Mouse (Mus musculus) cerebellum, postnatal 36 days (tissue): ENCODE results near the gene Ano1.

Source experiments
- DNase-seq, 2 experiments: peaks; one replicate each; pipeline ENCODE4 v3.0.0; 2021 to 2022; ENCODE audit warnings: mixed read lengths in 2 of 2

Ano1 gene

DNA sequence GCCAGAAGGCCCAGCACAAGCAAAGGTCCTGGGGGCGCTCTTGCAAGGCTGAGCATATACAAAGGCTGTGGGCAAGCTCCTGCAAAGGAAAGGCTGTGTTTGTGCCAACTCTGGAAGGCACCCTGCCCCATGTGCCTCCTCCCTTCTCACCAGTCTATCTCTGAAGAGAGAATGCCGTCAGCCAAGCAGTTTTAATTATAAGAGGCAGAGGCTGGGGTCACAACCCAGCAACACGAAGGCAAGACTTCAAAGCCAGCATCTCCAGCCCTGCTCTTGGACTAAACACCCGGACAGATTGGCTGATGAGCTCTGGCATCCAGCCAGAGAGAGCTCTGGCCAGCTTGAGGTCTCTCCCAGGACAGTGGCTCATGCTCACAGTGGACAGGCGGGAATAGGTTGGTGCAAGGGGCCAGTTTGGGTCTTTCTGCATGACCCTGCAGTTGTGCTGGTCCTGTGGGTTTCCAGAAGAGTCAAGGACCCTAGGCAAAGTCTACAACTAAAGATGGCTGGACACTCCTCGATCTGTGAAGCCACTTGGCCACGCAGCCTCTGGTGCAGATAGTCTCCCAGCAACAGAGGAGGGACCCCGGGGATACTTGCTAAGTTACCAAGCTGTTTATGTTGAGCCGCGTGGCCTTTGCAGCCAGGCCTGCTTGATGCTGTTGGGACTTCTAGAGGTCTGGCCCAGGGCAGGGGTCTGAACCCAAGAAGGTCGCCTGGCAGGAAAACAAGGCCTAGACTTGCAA is 12.9 kb upstream of the Ano1 start:
- DNase-seq: peak; percentile 78

DNA sequence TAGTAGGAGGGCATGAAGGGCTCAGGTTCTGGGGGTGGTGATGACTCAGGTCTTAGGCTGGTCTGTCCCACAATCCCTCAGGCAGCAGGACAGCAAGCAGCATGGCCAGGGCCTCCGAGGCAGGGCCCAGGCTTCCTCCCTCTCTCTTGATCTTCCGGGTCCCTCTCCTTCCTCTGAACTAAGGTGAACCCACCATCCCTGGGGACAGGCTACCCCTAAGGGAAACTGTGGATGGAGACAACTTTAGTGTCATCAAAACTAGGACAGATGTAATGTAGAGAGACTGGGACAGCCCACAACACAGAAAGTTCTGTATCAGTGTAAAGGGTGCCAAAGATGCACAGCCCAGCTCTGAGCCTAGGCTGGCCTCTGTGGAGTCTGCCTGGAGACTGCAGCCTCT is 12.2 kb upstream of the Ano1 start:
- DNase-seq: no peak

DNA sequence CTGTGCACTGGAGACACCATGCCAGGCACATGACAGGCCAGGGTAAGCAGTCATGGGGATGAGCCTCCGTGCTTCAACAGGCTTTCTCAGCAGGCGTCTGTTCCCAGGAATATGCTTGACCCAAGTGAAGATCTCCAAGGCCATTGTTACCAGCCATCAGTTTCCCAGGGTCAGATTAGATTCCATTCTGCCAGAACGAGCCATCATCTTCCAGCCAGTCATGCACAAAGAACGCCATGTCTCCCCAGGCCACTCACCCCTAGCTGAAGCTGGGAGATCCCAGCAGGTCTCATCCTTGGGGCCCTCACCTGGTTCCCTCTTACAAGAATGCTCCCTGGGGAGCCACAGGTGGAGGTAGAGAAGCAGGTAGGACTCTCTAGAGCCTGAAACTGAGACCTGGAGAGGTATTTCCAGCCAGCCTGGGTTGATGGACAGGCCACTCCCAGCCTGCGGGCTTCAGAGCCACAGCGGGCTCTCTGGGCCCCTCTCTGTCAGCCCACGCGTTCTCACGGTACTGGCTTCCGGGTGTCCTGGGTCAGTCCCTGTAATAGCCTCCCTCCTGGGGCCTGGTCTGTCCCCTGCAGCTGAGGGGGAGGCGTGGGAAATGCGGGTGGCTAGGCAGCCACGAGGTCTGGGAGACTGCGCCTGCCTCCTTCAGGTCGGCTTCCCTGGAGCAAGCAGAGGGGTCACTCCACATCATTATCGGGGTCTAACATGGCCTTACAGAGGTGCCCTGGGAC is 10.9 kb upstream of the Ano1 start:
- no peak for DNase-seq

DNA sequence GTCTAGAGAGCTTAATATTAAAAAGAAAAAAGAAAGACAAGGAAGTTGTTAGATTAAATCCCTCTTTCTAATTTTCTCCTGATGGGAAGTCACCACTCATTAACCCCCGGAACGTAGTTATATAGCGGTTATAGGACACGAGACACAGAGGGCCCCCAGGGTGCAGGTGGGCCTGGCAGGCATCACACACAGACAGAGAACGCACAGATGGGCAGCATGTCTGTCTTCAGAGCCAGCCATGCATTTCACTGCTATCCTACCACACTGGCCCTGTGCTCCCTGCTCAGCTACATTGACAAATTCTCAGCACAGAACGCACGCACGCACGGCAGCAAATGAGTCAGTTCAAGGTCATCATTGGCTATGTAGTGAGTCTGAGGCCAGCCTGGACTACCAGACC is 8.5 kb upstream of the Ano1 start:
- no peak for DNase-seq

DNA sequence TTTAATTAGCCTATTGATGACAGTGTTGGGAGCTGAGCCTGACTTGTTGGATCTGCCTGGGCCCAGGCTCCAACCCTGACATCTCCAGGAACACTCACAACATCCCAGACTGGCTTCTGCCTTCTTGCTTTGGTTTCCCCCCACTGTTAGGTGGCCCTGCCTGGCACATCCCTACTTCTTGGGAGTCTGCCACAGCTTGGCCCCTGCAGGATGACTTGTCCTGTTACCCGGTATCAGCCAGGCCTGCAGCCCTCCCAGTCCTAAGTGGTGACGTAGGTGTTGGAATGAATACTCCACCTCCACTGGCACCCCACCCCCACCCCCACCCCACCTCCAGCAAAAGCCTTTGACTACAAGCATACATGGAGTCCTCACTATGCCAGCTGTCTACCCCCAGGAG is 7.7 kb upstream of the Ano1 start:
- no peak for DNase-seq

DNA sequence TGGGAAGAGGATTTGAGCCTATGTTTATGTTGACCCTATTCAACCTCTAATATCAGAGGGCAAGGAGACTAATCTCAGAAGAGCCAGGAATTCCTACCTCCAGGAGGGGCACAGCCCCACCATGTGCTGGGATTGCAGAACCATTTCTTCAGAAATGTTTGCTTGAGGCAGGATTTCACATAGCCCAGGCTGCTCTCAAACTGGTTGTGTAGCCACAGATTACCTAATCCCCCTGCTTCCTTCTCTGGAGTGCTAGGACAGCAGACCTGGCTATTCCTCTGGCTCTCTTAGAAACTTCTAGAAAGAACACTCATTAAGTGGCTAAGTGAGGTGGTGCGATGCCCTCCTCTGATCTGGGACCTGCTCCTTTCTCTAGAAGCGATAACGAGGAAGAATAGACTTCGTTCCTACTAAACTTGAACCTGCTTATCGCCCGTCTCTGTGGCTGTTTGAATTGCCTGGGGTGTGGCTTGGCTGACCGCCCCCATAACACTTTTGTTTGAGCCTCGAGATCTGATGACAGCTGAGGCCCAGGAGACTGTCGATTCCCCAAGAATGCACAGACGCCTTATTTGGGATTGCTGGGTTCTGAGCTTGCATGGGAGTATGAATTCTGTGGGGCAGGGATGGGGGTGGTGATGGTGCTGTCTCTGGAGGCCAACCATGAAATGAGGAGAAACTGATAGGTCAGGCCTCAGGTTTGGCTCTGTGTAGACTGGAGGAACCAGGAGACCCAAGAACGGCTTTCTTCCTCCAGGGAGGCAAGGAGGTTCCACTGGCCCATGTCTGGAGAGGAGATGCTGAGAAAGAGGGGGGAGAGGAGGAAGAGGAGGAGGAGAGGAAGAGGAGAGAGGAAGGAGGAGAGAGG is 4.0 kb upstream of the Ano1 start:
- DNase-seq: no peak

DNA sequence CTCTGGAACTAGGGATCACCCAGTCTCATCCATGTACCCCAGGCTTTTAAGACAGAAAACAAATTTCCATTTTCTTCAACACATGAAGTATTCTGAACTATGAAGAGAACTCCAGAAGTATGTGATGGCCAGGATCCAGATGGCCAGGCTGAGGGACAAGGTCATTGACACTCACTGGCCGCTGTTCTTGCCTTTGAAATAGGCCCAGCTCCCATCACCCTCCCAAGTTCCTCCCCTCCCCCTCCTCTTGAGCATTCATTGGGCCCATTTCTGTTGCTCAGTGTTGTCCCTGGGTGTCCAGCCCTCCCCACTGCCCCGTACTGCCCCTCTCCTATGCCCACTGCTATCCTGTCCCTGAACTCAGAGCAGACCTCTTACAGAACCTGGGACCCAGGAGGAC is 2.9 kb upstream of the Ano1 start:
- DNase-seq: no peak

DNA sequence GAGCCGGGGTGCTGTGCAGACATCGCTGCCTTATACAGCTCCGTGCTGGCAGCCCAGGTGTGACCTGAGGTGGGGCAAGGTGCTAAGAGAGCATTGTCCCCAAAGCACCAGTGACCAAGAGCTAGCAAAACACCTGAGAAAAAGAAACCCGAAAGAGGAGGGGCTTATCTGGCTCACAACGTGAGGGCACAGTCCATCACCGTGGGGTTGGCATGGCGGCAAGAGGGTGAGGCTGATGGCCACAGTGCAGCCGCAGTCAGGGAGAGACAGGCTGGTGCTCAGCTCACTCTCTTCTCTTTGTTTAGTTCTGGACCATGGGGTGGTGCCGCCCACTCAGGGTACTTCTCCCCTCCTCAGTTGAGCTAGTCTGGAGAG is 1.9 kb upstream of the Ano1 start:
- no peak for DNase-seq

DNA sequence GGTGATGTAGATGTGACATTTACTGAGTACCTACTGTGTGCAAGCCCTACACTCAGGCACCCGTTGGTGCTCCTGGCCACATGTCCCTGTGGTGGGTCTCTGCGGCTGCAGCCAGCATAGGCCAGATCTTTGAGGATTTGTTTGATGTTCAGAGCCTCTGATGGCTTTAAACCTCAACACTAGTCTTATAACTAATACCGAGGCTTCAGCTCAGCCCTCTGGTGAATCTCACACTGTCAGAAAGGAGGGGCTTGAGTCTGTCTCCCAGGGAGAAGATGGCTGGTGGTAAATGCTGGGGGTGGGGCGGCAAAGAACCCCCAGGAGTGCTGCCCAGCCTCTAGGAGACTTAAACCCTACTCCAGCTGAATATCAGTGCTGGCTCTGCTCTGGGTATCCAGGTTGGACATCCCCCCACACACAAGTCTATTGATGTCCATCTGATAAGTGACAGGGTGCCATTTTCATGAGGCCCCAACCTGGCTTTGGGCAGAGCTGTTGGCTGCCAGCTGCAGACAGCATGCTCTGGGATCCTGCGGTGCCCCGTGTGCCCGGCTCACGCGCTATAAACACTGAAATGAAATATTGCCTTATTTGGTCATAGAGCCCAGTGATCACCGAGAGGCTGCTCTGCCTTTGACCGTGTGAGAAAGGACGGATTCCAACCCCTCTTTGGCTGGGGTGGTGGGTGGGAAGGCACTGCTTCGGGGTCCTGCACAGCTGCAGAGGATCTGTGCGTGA is 1.3 kb upstream of the Ano1 start:
- DNase-seq: no peak

DNA sequence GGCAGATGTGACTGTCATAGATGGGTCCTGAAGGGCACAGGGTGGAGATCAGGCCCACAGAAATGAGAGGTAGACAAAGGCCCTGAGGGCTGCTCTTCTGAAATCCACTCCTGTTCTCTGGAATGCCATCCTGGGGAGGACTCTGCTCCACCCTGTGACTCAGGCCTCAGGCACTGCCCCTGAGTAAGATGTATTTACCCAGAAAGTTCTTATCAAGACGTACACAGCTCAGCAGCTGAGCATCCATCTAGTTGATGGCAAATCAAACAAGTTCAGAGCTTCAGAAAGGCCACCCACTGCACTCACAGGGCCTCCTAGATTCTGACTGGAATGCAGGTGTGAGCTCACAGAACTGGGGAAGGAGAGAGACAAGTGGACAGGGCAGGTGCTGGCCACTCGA is 4.0 kb downstream of the Ano1 start:
- no peak for DNase-seq

DNA sequence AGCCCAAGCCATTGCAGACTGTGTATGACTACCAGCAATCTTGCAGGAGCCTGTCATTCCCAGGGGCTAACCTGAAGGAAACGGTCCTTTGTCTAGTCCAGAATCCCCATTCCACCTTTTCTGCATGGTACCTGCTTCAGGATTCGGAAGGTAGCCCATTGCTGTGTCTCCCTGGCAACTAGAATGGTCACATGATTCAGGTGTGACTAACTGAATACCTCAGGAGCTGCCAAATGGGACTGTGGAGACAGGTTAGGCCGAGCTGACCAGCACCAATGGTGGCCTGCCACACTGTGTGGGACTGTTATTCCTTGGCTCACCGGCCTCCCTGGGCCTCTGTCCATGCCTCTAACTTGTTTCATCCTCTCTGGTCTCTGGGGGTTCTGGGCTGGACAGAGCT is 5.3 kb downstream of the Ano1 start:
- DNase-seq: no peak

DNA sequence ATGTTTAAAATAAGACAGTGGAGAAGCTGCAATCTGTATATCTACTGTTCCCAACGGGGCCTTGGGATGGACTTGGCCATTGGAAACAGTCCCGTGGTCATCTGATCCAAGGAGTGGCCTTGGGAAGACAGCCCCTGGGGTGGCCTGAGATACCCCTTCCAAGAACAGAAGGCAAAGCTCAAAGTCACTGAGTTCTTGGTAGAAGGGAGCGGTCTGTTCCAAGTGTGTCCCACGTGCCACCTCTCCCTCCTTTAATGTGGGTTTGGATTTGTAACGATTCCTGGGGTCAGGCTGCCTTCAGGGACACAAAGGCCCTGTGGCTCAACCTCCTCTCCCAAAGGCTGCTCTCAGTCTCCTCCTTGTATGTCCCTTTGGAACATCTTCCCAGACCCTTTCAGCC is 7.9 kb downstream of the Ano1 start:
- DNase-seq: no peak

DNA sequence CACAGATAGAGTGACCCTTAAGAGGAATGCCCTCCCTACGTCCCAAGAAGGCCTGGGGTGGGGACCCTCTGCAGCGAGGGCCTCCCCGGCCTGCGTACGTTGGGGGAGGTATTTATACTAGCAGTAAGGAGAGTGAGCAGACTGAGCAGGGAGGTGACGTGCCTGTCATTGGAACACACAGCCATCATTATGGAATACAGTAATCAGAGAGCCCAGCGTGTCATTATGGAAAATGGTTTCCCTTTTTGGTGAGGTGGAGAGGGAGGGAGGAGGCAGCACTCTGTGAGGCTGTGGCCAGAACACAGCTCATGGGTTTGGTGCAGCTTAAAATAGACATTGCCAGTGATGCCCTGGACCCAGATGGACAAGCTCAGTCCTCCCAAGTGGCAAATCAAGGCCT is 11.1 kb downstream of the Ano1 start:
- no peak for DNase-seq

DNA sequence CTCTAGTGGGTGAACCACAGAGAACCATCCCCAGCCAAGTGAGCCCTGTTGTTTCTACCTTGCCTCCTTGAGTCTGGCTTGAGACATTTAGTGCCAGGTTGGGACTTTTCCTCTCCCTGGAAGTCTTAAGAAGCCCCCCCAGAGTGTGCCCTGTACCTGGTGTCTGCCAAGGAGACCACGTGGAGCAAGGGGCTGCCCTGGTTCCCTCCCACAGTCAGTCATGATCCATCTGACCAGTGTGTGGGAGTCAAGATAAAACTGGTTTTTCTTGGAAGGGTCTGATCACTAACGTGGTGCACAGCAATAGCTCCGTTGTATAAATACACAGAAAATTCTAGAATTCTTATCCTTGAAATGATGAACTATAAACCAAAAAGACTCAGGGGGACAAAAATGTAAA is 12.0 kb downstream of the Ano1 start:
- DNase-seq: no peak

DNA sequence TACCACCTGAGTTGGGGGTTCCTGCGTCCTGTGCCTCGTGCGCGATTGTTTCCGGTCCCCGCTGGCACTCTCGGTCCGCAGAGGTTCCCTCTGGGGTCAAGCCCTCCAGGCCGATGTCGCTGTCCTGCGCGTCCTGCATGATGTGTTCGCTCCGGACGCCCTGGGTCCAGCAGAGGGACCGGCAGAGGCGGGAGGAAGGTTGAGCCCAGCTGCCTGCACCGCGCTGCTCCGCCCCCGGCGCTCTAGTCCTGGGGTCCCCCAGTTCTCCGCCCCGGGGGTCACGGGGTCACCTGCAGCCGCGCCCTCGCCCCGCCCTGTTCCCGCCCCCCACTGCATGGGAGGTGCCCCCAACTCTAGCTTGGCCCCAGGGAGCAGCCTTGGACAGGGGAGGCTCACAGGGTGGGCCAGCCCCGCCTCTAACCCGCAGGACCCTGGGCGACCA is 13.4 kb downstream of the Ano1 start:
- no peak for DNase-seq

DNA sequence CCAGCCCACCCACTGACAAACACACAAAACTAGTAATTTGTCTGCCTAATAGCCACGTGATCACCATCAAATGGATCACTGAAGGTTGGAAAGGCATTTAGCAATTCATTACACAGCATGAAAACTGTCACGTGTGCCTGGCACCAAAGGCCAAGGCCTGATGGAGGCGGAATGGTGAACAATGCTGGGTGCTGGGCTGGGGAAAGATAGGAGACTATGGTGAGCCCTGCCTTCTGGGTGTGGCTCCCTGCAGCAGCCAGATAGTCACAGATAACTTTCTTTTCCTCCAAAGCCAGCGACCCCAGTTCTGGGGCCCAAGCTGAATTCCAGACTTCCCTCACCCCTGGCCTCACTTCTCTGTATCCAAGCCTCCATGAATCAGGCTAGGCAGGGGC is 19.9 kb downstream of the Ano1 start:
- DNase-seq: no peak

DNA sequence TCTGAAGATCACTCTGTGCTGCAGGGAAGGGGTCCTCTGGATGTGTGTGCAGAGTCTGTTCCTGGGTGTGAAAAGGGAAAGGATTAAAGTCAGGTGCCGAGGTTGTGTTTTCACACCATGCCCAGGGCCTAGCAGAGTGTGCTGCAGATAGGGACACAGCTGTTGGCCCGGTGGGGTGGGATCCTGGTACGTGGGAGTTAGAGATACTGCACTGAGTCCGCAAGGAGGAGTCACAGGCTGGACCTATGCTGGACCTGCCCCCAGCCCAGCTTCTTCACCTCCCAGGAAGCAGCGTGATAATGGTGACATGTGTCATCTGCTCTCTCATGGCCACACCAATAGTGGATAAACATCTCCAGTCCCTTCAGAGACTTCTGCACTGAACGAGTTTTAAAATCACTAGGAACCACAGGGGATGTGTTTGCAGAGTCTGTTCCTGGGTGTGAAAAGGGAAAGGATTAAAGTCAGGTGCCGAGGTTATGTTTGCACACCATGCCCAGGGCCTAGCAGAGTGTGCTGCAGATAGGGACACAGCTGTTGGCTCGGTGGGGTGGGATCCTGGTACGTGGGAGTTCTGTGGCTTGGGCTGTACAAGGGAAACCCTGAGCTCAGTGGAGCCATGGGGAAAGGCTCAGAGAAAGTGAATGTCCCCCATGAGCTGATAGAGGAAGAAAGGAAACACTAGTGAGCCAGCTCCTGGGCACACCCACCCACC is 20.4 kb downstream of the Ano1 start:
- DNase-seq: no peak

DNA sequence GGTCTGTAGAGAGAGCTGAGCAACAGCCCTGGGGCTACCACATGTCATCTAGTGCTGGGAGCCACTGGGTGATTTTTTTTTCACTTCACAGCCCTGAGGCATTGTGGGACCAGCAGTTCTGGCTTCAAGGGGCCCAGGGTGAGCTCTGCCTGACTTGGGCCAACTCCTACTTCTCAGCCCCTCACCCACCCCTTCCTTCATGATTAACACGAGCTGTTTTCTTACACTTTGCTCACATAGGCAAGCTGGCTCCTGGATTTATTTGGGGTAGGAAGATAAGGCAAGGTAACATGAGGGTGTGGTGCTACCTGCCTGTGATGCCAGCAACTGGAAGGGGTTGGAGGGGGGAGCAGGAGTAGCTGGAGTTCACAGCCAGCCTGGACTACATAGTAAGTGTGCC is 27.5 kb downstream of the Ano1 start:
- no peak for DNase-seq

DNA sequence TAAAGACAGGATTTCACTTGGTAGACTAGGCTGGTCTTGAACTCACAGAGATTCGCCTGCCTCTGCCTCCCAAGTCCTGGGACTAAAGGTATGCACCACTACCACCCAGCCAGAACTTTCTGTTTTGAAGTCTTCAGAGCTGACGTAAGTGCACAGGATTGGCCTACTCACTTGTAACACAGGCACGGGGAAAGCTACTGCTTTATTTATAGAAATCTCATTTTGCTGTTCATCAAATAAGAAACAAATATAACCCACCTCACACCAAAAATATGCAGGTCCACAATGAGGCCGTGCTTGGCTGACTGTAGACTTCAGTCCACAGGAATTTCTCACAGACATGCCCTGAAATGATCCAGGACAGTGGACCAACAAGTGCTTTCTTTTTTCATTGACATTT is 31.8 kb downstream of the Ano1 start:
- no peak for DNase-seq

DNA sequence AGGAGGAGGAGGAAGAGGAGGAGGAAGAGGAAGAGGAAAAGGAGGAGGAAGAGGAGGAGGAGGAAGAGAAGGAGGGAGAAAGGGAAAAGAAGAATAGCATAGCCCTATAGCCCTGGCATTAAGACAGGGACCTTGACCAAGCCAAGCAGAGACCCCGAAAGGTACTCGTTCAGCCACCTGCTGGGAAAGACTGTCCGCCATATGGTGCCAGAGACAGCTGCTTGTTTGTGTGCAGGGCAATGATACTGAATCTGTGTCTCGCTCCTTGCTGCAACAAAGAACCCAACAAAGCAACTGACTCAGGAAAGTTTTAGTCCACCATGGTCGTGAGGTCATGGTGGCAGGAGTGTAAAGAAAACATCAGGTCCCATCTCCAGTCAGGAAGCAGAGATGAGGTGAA is 34.0 kb downstream of the Ano1 start:
- no peak for DNase-seq

DNA sequence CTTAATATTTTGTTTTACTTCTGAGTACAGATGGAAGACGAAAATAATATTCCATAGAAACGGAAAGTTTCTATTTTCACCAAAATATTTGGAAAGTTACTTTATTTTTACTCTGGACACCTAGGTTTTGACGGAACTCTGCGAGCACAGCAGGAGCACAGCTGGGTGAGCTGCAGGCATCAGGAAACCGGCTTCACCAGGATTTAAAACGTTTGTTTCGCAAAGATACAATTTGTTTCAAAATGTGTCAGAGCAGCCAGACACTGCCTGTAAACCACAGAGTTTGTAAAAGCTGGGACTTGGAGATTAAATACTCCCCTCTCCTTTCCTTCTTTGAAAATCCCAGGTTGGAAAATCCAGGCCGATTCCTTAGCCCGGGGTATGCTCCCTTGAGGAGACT is 53.9 kb downstream of the Ano1 start:
- no peak for DNase-seq
